Mouse (Mus musculus): ENCODE measurements around the gene Dnajc19. TPM values are rescaled to one million over a fixed set of nuclear protein-coding genes. Genes with fewer than 3 reads are reported as not detected.

Dnajc19 gene
- polyA plus RNA-seq, 1 experiment: 46.3 TPM

DNA sequence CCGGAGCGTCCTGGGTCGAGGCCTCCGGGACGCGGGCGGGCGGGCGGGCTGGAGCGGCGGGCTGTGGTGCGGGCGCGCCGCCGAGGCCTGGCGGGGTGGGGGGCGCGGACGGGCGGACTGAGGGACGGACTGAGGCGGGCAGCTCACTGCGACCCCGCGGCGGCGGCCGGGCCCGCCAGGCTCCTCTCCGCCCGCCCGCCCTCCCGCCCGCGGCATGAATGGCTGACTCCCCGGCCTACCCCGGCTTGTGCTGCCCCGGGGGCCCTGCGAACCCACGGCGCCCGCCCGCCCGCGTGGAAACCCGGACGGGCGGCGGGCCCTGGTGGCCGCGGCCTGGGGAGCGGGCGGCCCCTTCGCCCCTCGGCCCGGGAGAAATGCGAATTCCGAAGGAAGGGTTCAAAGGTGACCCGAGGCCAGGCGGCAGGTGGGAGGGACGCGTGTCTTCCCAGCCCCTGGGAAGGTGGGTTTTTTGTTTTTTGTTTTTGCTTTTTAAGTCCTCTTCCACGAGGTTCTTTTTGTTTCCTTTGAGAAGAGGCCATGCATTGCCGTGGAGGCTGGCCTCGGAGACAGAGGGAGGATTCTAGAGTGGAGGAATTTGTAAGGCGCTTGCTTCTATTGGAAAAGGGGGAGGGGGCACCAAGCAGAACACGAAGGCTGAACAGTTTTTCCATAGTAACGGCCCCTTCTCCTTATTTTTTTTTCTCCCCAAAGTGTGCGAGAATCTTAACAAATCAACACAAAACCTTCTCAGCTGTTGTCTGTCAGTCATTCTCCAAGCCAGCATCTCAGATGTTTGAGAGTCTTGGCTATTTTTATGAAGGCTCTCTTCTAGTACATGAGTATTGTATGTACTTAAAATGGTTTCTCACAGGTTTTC lies 60.5 kb downstream of the Dnajc19 start:
- peak overlapping the region; percentile 88; the same call in 1 of the 2 replicates for H3K27ac ChIP-seq (ENCODE audit: control insufficient read depth, insufficient read depth, low read depth, low read length, poor library complexity)
- under 1% methylated on average over 69 of the region's 70 CpGs for WGBS
- H3K4me1 ChIP-seq (ENCODE audit: control insufficient read depth, insufficient read depth, low read length): no peaks in the 10 kb centered on the region
- TF ChIP-seq CTCF (IDR thresholded peaks at IDR 0.05; ENCODE audit: control insufficient read depth, insufficient read depth, low read length) (no peak), POLR2A (IDR thresholded peaks at IDR 0.05; ENCODE audit: borderline replicate concordance, control insufficient read depth, low read depth, low read length) (no peak)
- H3K4me3 ChIP-seq (replicated peaks; ENCODE audit: control insufficient read depth, low read depth, low read length): peak overlapping the region; percentile 83

DNA sequence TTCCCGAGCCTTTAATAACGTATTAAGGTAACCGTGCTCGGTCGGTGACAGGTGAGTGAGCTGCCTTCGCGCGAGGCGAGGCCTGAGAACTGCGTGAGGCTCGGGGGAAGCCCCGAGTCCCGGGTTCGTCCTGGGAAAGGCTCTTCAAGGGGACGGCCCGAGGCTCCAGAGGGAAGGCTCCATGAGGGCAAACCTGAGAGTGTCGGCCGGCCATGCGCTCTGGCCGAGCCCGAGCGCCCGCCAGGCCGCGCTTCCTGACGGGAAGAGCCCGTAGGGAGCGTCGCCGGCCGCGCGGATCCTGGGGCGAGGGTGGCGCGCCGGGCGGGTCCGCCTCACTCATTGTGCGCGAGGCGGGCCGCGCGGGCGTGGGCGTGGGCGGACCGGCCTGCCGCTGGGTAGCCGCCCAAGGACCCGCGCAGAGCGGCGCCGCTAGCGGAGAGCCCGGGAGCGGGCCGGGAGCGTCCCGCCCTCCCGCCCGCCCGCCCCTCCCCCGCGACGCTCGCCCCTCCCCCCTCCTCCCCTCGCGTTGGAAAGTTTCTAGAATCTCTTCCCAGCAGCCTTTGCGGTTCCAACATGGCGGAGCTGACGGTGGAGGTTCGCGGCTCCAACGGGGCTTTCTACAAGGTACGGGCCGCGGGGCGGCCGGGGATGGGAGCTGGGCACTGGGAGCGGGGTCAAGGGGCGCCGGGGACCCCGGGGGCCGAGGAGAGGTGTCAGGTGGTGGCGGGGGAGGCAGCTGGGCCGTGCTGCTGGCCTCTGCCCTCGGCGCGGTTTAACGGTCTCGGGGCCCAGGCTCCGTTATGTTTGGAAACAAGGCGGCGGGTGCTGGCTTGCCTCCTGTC lies 61.4 kb downstream of the Dnajc19 start, which contains the start of gene Fxr1:
Fxr1 (plus strand) TSS at position 404 of the 842 bp plus-strand sequence.
- WGBS: under 1% methylated on average over 91 of the region's 97 CpGs

DNA sequence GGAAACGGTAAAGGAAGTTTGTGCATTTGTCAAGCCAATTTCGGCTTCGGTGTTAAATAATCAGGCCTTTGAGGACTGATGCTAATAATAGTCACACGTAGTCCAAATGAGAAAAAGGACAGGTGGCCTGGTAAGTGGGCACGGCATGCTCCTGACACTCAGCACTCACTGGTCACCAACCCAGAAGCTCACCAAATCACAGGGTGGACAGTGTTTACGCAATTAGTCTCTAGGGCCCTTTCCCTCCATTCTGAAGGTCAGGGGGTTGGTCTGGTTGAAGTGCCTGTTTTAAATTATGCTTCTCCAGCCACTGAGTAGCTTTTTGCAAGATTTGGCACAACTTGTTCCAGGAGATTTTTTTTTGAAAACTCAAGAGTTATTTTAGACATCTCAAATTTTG lies 72.9 kb downstream of the Dnajc19 start:
- TF ChIP-seq POLR2A (IDR thresholded peaks at IDR 0.05; ENCODE audit: borderline replicate concordance, control insufficient read depth, low read depth, low read length) (no peak), CTCF (IDR thresholded peaks at IDR 0.05; ENCODE audit: control insufficient read depth, insufficient read depth, low read length) (no peak)
- H3K27ac ChIP-seq (ENCODE audit: control insufficient read depth, insufficient read depth, low read depth, low read length, poor library complexity): no peak overlapping the region
- 79% methylated on average over 6 of the region's 6 CpGs for WGBS

More for the DNA sequence above, 61.4 kb downstream of the Dnajc19 start, which contains the start of gene Fxr1:
- Histone ChIP-seq H3K4me1 (ENCODE audit: control insufficient read depth, insufficient read depth, low read length) (no peaks in the 10 kb centered on the region), H3K27ac (ENCODE audit: control insufficient read depth, insufficient read depth, low read depth, low read length, poor library complexity) (peak within 1 kb of the TSS; percentile 88), H3K4me3 (replicated peaks; ENCODE audit: control insufficient read depth, low read depth, low read length) (peak within 1 kb of the TSS; percentile 83)
- TF ChIP-seq POLR2A (IDR thresholded peaks at IDR 0.05; ENCODE audit: borderline replicate concordance, control insufficient read depth, low read depth, low read length): peak; percentile 70; the same call in 1 of the 2 replicates
- TF ChIP-seq CTCF (IDR thresholded peaks at IDR 0.05; ENCODE audit: control insufficient read depth, insufficient read depth, low read length): no peak

DNA sequence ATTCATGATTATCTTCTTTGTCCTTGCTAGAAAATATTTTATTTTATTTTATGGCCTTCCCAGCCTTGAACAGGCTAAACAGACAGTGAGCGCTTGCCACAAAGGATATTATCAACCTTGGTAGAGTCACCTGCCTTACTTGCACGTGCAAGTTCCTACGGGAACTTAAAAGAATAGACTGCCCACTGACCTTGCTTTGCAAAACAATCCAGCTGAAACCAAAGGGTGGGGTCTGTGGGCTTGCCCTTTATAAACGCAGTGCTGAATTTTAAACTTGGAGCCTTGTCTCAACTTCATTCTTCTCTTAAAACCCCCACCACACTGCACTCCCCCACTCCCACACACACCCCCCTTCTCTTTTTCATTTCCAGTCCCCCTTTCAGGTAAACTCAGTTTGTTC lies 73.5 kb downstream of the Dnajc19 start:
- H3K4me3 ChIP-seq (replicated peaks; ENCODE audit: control insufficient read depth, low read depth, low read length): no peak overlapping the region
- 79% methylated on average over 4 of the region's 4 CpGs for WGBS
- TF ChIP-seq CTCF (IDR thresholded peaks at IDR 0.05; ENCODE audit: control insufficient read depth, insufficient read depth, low read length): no peak
- TF ChIP-seq POLR2A (IDR thresholded peaks at IDR 0.05; ENCODE audit: borderline replicate concordance, control insufficient read depth, low read depth, low read length): no peak
- no peaks in the 10 kb centered on the region for H3K4me1 ChIP-seq (ENCODE audit: control insufficient read depth, insufficient read depth, low read length)
- no peak overlapping the region for H3K27ac ChIP-seq (ENCODE audit: control insufficient read depth, insufficient read depth, low read depth, low read length, poor library complexity)

More for the DNA sequence above, 72.9 kb downstream of the Dnajc19 start:
- Histone ChIP-seq H3K4me3 (replicated peaks; ENCODE audit: control insufficient read depth, low read depth, low read length) (no peak overlapping the region), H3K4me1 (ENCODE audit: control insufficient read depth, insufficient read depth, low read length) (no peaks in the 10 kb centered on the region)

DNA sequence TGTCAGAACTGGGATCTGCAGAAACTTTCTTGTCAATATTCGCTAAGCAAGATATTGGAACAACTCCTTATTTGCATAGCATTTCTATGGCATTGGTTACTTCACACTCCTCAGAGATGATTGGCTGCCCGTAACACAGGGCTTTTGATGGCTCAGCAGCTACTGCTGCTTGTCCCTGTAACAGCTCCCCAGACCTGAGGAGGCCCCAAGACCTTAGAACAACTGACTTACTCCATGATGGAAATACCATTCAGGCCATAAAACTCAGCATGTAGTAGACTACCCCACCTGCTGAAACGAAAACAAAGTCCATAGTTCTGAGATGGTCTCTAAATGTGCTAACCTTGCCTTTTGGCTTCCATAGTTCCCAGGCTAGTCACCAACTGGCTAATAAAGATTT lies 74.3 kb downstream of the Dnajc19 start:
- H3K4me3 ChIP-seq (replicated peaks; ENCODE audit: control insufficient read depth, low read depth, low read length): no peak overlapping the region
- no peaks in the 10 kb centered on the region for H3K4me1 ChIP-seq (ENCODE audit: control insufficient read depth, insufficient read depth, low read length)
- TF ChIP-seq CTCF (IDR thresholded peaks at IDR 0.05; ENCODE audit: control insufficient read depth, insufficient read depth, low read length) (no peak), POLR2A (IDR thresholded peaks at IDR 0.05; ENCODE audit: borderline replicate concordance, control insufficient read depth, low read depth, low read length) (no peak)
- WGBS: 81% methylated on average over 3 of the region's 3 CpGs
- no peak overlapping the region for H3K27ac ChIP-seq (ENCODE audit: control insufficient read depth, insufficient read depth, low read depth, low read length, poor library complexity)

DNA sequence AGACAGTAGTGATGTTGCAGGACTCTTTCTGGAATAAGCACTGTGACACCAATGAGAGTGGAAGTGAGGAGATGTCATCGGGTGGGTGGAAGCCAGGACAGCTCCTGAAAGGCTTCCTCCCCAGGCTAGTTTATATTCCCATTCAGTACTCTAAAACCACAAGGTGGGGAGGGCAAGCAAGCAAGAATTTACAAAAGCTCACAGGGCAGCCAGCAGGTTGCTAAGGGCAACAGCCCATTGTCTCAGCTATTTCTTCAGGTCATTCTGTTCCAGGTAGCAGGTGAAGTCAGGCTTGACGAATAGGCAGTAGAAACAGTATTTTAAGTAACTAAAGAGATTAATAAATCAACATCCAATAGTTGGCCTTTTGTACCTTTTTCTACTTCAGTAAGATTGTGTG lies 74.8 kb downstream of the Dnajc19 start:
- no peaks in the 10 kb centered on the region for H3K4me1 ChIP-seq (ENCODE audit: control insufficient read depth, insufficient read depth, low read length)
- H3K4me3 ChIP-seq (replicated peaks; ENCODE audit: control insufficient read depth, low read depth, low read length): no peak overlapping the region
- no peak overlapping the region for H3K27ac ChIP-seq (ENCODE audit: control insufficient read depth, insufficient read depth, low read depth, low read length, poor library complexity)
- WGBS: 67% methylated on average over 2 of the region's 2 CpGs
- TF ChIP-seq CTCF (IDR thresholded peaks at IDR 0.05; ENCODE audit: control insufficient read depth, insufficient read depth, low read length) (no peak), POLR2A (IDR thresholded peaks at IDR 0.05; ENCODE audit: borderline replicate concordance, control insufficient read depth, low read depth, low read length) (no peak)

Other genes with a start within 250 kb of the Dnajc19 start
- not detected in 2 replicates for gene Ccdc39, start 237.0 kb downstream of the Dnajc19 start, polyA plus RNA-seq (2011; ENCODE audit: insufficient read depth, insufficient read length, low replicate concordance, missing spikeins)
- gene Fxr1, start 61.4 kb downstream of the Dnajc19 start, polyA plus RNA-seq (2011; ENCODE audit: insufficient read depth, insufficient read length, low replicate concordance, missing spikeins): 39.8 and 65.6 TPM in 2 replicates

Measured in bone marrow, adult 2 months (tissue).